Mouse (Mus musculus) left cerebral cortex, postnatal 10 days (tissue): Measurements from ENCODE around the gene Trim61. TPM values are rescaled to one million over a fixed set of nuclear protein-coding genes. Genes with fewer than 3 reads are reported as not detected.
A peak's percentile ranks its signal among the peaks of the same experiment; 100 is the strongest.
"Not testable (repeated sequence)": the region's sequence is repeated elsewhere in the genome, so short reads cannot be mapped to it uniquely, and the experiment has no call there.

Experiments used
- DNase-seq, 2 experiments: peaks; one replicate each; pipeline ENCODE4 v3.0.0; 2021 to 2022; ENCODE audit warnings: low spot score in 2 of 2, mixed read lengths in 1 of 2; ENCODE audit errors: extremely low spot score in 1 of 2
- intact Hi-C: fragments of 180-260 bp; cut with DNase I; formaldehyde crosslinking; loops from one replicate; pipeline ENCODE4 v1.15.1; 2025
- total RNA-seq, 2 experiments: library from RNA; stranded (reverse); gene quantifications; 2 replicates each; pipeline ENCODE4 v1.2.3; 2021

The Trim61 gene
- total RNA-seq, 2 experiments from 2014 or later = not detected

DNA sequence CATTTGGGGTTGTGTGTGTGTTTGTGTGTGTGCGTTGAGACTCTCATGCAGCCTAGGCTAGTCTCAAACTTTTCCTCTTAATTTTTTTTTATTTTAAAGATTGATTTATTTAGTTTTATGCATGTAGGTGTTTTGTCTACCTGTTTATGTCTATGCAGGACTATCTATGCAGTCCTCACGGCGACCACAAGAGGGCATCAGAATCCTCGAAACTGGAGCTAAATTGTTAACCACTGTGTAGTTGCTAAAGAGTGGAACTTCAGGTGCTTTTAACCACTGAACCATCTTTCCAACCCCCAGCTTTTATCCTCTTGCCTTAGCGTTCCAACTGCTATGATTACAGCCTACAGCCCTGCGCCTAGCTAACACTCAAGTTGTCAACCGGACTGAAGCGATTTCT lies 4.2 kb upstream of the Trim61 start:
- intact Hi-C loops = loop anchor here (1.0 kb wide), 1 partner anchor 88 kb away; no protein-coding TSS in a partner anchor
- peak; percentile 7 to 51 for DNase-seq

DNA sequence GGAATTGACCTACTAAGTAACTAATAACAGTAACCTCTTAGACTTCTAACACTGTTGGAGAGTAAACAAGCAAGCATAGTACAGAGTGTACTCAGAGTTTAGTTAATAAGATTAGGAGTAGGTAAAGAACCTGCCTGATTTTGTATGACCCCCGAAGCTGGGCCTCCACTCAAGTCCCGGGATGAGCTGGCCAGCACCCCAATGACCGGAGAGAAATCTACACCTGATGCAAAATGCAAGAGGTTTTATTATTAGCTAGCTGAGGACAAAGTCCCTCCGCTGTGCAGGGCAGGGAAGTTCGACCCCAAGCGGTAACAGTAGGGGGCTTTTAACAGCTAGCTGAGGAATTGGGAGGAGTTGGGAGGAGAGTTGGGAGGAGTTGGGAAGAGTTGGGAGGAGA lies 10.7 kb downstream of the Trim61 start:
- DNase-seq, intact Hi-C loops: not testable (repeated sequence)

DNA sequence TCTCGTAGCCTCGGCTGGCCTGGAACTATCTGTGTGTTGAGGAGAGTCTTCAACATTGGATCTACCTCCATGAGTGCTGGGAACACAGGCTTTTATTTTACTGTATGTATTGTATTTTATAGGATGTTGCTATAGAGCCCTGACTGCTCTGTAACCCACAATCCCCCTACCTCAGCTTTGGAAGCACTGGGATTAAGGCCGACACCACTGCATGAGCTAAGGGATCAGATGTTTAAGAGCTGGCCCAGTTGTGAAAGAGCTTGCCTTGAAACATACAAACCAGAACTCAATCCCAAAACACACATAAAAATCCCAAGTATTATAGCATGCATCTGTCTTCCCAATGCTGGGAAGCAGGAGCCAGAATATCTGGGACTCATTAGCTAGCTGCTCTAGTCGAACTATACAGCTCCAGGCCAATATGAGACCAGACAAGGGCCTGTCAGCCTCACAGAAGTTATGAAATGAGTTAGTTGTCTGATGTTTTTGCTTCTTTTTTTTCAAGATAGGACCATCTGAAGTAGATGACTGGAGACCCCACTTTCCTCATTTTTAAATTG lies 19.4 kb downstream of the Trim61 start:
- intact Hi-C loops = no loop called here
- no peak for DNase-seq

DNA sequence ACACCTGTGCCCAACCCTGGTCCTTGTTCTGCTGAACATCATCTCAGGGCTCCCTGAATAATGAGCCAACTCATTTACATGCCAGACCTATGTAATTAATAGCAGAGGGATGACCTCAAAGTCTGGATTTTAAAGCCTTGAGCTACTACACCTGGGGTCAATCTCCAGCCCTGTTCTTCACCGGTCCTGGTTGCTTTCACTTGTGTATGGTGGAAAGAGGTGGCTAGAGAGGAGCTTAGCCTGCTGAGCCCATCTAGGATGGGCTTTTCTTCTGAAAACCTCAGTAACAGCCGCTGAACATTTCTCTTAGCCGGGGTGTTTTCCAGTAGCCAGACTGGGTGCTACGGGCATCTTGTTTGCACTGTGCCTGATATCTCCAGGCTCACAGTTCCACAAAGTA lies 30.6 kb downstream of the Trim61 start, which contains the start of gene Trim75:
Gene Trim75, minus strand, starts transcription at position 101 of the 400 bp plus-strand sequence.
- intact Hi-C loops = no loop called here
- DNase-seq = no peak

DNA sequence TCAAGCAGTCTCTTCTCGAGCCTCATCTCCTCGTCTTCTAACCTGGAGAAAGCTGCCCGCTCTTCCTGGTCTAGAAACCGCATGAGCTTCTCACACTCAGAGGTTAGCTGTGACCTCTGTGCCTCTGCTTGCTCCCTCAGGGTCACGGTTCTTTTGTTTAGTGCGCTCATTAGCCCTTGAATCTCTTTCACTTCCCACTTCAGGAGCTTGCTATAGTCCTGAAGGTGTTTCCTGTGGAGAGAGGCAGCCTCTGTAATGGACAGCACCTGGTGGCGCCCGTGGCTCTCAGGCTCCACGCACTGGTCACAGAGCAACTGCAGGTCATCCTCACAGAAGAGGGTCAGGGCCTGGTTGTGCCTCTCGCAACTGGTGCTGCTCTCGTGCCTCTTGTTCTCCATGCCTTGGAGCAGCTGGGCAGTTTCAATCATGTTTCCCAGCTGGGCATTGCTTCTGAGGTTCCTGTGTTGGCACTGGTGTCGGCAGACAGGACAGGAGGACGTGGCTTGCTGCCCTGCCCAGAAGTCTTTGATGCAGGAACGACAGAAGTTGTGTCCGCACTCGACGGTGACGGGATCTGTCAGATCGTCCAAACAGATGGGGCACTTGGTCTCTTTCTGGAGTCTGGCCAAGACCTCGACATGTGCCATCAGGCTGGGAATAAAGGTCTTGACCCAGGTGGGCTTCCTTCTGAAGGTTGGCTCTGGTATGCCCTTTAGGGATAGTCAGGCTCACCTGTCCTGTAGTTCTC lies 35.0 kb downstream of the Trim61 start:
- intact Hi-C loops = no loop called here
- DNase-seq = no peak

Other genes starting within 250 kb of the Trim61 start
- gene Klhl2, start 168.5 kb downstream of the Trim61 start, total RNA-seq = 100 to 1,000 TPM; 124 to 128 TPM
- 10 to 100 TPM; 14.7 to 15.0 TPM for gene Tmem192, start 71.3 kb downstream of the Trim61 start, total RNA-seq
- gene Trim75, start 30.7 kb downstream of the Trim61 start, total RNA-seq = not detected
- not detected for gene Trim60, start 61 bp upstream of the Trim61 start, total RNA-seq
- gene Apela, start 18.8 kb upstream of the Trim61 start, total RNA-seq = not detected
- not detected for gene Gm10663, start 56.5 kb upstream of the Trim61 start, total RNA-seq
- not detected for gene BC030870, start 111.0 kb upstream of the Trim61 start, total RNA-seq